Mouse (Mus musculus) brain, embryonic 14.5 days (tissue): ENCODE results near the gene Fcer2a. TPM values are rescaled to one million over a fixed set of nuclear protein-coding genes. Genes with fewer than 3 reads are reported as not detected.

Experiments used
- DNase-seq: peaks from one replicate; pipeline ENCODE4 v3.0.0-alpha.2; 2011; ENCODE audit warnings: low read depth
- CTCF ChIP-seq: fragments of 200-500 bp; IDR thresholded peaks from 2 replicates; pipeline ENCODE4 v1.5.1; 2012; ENCODE audit warnings: inconsistent platforms, mild to moderate bottlenecking, moderate library complexity, borderline replicate concordance; ENCODE audit not compliant: insufficient read depth, insufficient read length; ENCODE audit errors: extremely low read depth
- POLR2A ChIP-seq: fragments of 200-500 bp; IDR thresholded peaks from 2 replicates; pipeline ENCODE4 v1.6.1; 2012; ENCODE audit warnings: mild to moderate bottlenecking, inconsistent platforms, borderline replicate concordance; ENCODE audit not compliant: poor library complexity, insufficient read depth, insufficient read length, severe bottlenecking; ENCODE audit errors: extremely low read depth
- polyA plus RNA-seq: library from polyadenylated mRNA; depleted of rRNA; stranded (reverse); fragments of >200 nt; gene quantifications from 2 replicates; pipeline ENCODE4 v1.2.3, GENCODE M21; 2012; rRNA removed

The Fcer2a gene
- polyA plus RNA-seq, 1 experiment: not detected

DNA sequence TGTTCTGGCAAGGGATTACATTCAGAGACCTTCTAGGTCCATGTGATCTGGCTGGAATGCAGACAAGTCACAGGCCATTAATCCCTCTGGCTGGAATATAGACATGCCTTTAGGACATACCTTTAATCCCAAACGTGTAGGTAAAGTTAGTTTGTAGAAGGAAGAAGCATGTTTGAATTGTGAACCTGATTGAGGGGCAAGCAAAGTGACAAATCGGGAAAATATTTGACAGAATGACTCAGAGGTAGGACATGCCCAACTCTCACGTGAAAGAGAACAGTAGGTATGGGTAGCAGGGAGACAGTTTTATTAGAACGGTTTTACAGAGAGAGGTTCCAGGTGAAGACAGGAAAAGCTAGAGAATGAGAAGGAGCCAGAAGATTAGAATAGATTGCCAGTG is 46.4 kb downstream of the Fcer2a start:
- DNase-seq: no peak
- TF ChIP-seq POLR2A (no peak), CTCF (no peak)

DNA sequence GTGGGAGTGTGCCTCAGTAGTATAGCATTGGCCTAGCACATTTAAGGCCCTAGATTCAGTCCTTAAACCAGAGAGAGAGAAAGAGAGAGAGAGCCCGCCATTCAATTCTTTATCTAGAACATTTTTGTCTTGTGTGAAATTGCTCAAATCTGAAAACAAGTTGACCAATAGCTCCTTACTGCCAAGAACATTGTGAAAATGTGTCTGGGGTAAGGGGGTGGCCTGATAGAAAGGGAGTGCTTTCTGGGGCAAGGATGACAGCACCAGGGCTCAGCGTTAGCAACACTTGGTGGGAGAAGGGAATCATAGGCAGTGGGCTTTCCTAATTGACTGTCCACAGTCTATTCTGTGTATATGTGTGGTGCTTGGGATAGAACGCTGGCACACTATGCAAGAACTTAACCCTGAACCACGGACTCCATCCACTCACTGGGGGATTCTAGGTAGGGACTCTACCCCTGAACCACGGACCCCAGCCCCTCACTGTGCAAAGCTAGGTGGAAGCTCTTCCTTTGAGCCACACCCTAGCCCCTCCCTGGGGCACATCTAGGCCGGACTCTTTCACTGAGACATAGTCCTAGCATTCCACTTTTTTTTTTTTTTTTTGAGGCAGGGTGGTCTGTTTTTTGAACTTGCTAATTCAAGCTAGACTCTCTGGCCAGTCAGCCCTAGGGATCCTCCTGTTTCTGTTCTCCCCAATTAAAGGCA is 47.0 kb downstream of the Fcer2a start:
- DNase-seq: no peak
- no peak for TF ChIP-seq CTCF
- no peak for TF ChIP-seq POLR2A

DNA sequence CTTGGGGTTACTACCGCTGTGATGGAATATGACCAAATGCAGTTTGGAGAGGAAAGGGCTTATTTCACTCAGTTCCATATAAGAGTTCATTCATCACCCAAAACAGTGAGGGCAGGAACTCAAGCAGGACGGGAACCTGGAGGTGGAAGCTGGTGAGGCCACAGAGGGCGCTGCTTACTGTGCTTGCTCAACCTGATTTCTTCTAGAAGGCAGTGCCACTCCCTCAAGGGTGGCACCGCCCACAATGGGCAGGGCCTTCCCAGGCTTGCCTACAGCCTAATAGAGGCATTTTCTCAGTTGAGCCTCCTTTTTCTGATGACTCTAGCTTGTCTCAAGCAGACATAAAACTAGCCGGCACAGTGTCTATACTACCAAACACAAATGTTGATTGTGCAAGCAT is 48.2 kb downstream of the Fcer2a start:
- no peak for DNase-seq
- no peak for TF ChIP-seq CTCF
- no peak for TF ChIP-seq POLR2A

Other genes starting within 250 kb of the Fcer2a start
- gene Pex11g, start 226.5 kb downstream of the Fcer2a start, polyA plus RNA-seq: 4.3 and 4.9 TPM in 2 replicates
- 0.37 and 0.49 TPM in 2 replicates for gene Tex45, start 223.3 kb downstream of the Fcer2a start, polyA plus RNA-seq
- gene Zfp358, start 201.0 kb downstream of the Fcer2a start, polyA plus RNA-seq: 154 and 176 TPM in 2 replicates
- 230 and 313 TPM in 2 replicates for gene Mcoln1, start 193.7 kb downstream of the Fcer2a start, polyA plus RNA-seq
- 46.2 and 54.9 TPM in 2 replicates for gene Pnpla6, start 178.8 kb downstream of the Fcer2a start, polyA plus RNA-seq
- 0.72 and 1.1 TPM in 2 replicates for gene C330021F23Rik, start 126.2 kb downstream of the Fcer2a start, polyA plus RNA-seq
- 58.4 and 86.3 TPM in 2 replicates for gene Camsap3, start 106.9 kb downstream of the Fcer2a start, polyA plus RNA-seq
- 69.0 and 93.1 TPM in 2 replicates for gene Xab2, start 72.9 kb downstream of the Fcer2a start, polyA plus RNA-seq
- gene Pet100, start 72.6 kb downstream of the Fcer2a start, polyA plus RNA-seq: 36.1 and 41.5 TPM in 2 replicates
- gene Pcp2, start 68.6 kb downstream of the Fcer2a start, polyA plus RNA-seq: 1.0 and 2.5 TPM in 2 replicates
- gene Stxbp2, start 63.2 kb downstream of the Fcer2a start, polyA plus RNA-seq: 117 and 254 TPM in 2 replicates
- gene Retn, start 38.4 kb downstream of the Fcer2a start, polyA plus RNA-seq: 0.34 and 0.52 TPM in 2 replicates
- 0.11 and 0.29 TPM in 2 replicates for gene Mcemp1, start 28.4 kb downstream of the Fcer2a start, polyA plus RNA-seq
- gene Fcor, start 21.8 kb downstream of the Fcer2a start, polyA plus RNA-seq: 6.8 and 11.7 TPM in 2 replicates
- 57.5 and 60.9 TPM in 2 replicates for gene Trappc5, start 17.9 kb downstream of the Fcer2a start, polyA plus RNA-seq
- not detected in 2 replicates for gene Clec4g, start 26.5 kb upstream of the Fcer2a start, polyA plus RNA-seq
- gene Cd209a, start 54.8 kb upstream of the Fcer2a start, polyA plus RNA-seq: 0.12 TPM in 1 of 2 replicates, not detected in the other
- not detected in 2 replicates for gene Cd209e, start 160.1 kb upstream of the Fcer2a start, polyA plus RNA-seq
- not detected in 2 replicates for gene Cd209d, start 184.4 kb upstream of the Fcer2a start, polyA plus RNA-seq
- gene Cd209b, start 232.7 kb upstream of the Fcer2a start, polyA plus RNA-seq: not detected in 2 replicates